Mouse (Mus musculus) Muller cell, postnatal 12 days (primary cell): Measurements from ENCODE around the gene Alox15.
A peak's percentile ranks its signal among the peaks of the same experiment; 100 is the strongest.
"Not testable (repeated sequence)": the region's sequence is repeated elsewhere in the genome, so short reads cannot be mapped to it uniquely, and the experiment has no call there.

Experiments
- DNase-seq: peaks from one replicate; pipeline ENCODE4 v3.0.0-alpha.2; 2015; ENCODE audit errors: inconsistent ontology term

The Alox15 gene

GRCm38 (mm10) chr11:70351868-70352267 lies at the start of gene Alox15:
Alox15 (minus strand) TSS chr11:70352031.
- no peak for DNase-seq

GRCm38 (mm10) chr11:70389421-70389820 lies 37.6 kb upstream of the Alox15 start:
- no peak for DNase-seq

- no peak for DNase-seq
Observed at GRCm38 (mm10) chr11:70387436-70387835, 35.6 kb upstream of the Alox15 start.

DNA sequence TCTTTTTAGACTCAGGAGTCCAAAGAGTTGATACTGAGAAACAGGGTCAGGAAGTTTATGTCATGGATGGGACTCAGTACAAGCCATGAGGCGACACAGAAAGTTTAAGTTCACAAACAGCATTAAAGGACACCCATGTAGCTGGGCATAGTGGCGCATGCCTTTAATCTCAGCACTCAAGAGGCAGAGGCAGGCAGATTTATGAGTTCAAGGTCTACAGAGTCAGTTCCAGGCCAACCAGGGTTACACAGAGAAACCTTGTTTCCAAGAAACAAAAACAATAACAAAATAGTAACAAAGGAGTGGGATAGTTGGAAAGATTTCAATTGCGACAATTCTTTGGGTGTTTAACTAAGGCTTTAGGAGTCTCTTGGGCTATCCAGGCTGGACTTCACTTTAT lies 32.3 kb upstream of the Alox15 start:
- no peak for DNase-seq

DNA sequence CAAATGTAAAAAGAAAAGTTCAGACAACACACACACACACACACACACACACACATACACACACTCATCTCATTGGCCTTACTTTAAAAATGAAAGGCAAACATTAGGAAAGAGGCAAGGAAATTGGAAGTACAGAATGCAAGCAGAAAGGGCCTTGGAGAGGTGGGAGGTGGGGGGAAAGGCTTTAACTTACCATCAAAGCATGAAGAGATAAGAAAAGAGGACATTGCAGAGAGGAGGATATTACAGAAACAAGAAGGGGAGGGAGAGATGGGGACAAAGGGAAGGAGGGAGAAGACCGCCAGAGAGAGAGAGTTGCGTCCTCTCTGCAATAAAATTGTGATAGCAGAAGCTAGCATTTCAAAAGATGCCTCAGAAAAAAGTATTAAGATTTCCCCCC lies 29.5 kb upstream of the Alox15 start:
- DNase-seq: no peak

DNA sequence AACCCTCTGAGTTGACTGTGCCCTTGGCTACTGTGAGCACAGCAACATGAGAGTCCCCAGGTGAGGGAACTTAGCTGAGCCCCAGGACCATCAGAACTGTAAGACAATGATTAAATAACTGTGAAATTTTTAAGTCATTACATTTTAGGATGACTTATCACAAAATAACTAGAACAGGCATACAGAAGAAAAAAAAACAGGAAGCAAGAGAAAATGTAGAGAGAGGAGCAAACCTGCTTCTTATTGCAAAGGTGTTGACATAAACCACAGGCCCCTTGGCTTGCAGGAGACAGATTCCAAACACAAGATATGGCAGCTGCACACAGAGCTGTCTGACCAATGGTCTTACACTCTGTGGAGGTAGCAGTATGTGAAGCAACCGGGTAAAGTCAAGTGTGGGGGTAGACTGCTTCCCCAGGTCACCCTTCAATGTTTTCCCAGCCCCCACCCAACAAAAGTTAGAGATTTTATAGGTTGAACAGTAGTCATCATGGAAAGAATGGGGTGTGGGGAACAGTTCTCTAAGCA lies 28.7 kb upstream of the Alox15 start:
- no peak for DNase-seq

- no peak for DNase-seq
Observed at GRCm38 (mm10) chr11:70376054-70376453, 24.2 kb upstream of the Alox15 start.

DNA sequence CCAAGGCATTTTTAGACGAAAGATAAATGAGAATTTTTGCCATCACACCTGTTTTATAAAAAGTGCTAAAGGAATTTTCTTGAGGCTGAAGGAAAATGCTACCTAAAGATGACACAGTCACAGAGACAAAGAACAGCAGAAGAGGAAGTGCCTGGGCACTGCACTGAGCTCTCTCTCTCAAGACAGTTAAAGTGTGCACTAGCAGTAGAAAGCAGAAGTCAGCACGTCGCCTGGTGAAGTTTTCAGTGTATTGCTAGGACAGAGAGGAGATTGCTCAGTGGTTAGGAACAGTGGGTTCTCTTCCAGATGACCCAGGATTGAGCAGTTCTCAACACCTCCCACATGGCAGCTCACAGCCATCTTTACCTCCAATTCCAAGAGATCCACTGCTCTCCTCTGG lies 22.5 kb upstream of the Alox15 start:
- no peak for DNase-seq

GRCm38 (mm10) chr11:70372849-70373557 lies 21.2 kb upstream of the Alox15 start:
- no peak for DNase-seq

- DNase-seq: no peak
Observed at GRCm38 (mm10) chr11:70372396-70372795, 20.6 kb upstream of the Alox15 start.

DNA sequence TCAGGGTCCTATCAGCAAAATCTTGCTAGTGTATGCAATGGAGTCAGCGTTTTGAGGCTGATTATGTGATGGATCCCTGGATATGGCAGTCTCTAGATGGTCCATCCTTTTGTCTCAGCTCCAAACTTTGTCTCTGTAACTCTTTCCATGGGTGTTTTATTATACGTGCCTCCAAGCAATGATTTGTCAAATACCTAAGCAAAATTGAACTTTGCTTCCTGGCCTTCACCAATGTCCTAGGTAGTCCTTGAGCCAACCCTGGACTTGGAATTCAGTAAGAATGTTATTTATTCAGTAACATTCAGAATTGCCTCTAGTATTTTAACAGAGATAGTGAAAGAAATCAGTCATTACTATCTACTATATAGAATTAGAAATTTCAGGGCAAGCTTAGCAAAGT lies 16.8 kb upstream of the Alox15 start:
- not testable (repeated sequence) for DNase-seq

DNA sequence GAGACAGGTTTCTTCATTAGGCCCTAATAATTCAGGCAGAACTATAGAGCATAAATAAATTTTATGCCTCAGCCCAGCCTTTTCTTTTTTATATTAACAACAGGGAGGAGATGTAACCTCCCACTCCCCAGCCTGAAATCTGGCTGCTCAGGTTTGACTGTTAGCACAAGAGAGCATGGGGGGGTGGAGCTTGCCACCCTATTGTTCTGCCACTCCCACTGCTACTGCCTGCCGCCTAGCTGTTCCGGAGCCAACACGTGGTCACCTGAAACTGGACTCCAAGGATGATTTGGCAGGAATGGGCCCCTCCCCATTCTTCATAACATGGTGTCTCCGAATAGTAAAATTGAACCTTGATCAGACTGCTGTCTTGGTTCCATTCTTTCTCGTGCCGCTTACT lies 15.9 kb upstream of the Alox15 start:
- not testable (repeated sequence) for DNase-seq

- no peak for DNase-seq
Observed at GRCm38 (mm10) chr11:70348630-70349029, 3.2 kb downstream of the Alox15 start.

DNA sequence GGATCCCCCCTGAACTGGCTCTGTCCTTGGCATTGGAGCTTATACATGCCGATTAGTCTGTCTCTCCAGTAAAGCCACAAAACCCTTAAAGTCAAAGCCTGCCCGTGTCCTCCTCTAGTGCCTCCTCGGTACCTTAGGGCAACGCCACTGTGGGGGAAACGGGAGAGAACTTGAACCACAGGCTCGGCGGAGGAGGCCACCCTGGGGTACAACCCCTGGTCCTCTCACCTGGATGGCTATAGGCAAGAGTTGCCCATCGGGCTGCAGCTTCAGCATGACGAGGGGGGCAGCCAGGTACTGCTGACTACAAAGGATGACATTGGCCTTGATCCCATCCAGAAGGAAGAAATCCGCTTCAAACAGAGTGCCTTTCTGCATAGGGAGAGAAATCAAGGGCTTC lies 4.0 kb downstream of the Alox15 start:
- no peak for DNase-seq

GRCm38 (mm10) chr11:70345546-70345945 lies 6.3 kb downstream of the Alox15 start:
- DNase-seq: no peak

DNA sequence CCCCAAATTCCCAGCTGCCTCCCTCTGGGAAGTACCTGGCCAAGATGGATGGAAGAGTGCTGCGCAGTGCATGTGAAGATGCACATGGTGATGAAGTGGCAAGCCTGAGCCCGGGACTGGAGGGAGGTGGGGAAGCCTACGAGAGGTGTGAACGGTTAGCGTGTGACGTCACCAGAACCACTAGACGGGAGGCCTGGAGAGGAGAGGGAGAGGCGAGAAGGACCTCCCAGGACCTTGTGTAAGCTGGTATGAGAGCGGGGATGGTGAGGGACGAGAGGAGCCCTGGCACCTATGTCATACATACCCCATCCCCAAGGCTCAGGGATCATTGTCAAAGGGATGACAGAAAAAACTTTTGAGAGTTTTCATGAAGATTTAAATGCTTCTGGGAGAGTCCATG lies 6.8 kb downstream of the Alox15 start:
- no peak for DNase-seq

DNA sequence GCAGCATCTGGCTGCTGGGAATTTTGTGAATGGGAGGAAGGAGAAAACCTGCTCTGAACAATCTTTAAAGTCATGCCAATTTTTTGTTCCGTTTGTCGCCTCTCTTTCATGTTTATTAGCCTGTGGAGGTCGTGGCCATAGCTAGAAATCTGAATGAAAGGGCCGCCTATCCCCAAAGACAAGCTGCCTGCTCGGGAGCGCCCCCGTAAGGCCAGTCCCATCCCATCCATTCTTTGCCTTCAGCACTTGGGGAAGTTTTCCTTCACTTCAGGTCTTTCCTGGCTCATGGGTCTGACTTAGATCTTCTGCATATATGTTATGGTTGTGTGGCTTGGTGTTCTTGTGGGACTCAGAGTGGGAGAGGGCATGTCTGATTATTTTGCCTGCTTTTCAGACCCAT lies 12.3 kb downstream of the Alox15 start:
- no peak for DNase-seq

DNA sequence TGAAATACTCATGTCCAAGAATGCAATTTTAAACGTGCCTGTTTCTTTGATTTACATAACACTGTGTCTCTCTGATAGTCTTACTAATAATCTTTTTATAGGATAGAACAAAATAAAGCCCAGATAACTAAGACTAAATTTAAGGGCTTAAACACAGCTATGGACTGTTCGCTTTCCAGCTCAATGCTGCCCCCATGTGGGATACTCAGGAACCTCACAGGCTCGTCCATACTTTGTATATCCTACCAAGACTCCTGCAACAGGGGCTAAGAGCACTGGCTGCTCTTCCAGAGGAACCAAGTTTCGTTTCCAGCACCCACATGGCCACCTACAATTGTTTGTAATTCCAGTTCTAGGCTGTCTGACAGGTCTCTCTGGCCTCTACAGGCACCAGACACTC lies 17.4 kb downstream of the Alox15 start:
- peak; percentile 36 for DNase-seq

GRCm38 (mm10) chr11:70324726-70325125 lies 27.1 kb downstream of the Alox15 start:
- peak; percentile 52 for DNase-seq

DNA sequence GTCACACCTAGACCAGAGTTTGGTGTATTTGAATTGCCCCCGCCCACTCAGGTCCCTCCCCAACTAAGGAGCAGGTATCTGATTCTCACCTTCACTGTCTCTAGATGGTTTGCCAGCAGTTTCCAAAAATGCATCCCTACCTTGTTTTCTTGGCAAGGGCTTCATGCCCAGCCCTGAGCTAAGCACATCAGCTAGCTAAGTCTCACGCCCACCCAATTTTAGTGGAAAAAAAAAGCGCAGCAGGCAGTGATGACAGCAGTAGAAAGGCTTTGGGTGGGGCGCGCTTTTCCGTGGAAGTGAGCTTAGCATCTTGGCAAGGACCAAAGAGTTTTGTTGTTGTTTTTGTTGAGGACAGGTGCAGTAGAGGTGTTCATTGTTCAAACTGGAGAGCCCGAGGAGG lies 29.3 kb downstream of the Alox15 start, which contains the start of gene Alox12e:
TSS of gene Alox12e (minus strand) at position 101 of the 400 bp plus-strand sequence.
- DNase-seq: no peak

DNA sequence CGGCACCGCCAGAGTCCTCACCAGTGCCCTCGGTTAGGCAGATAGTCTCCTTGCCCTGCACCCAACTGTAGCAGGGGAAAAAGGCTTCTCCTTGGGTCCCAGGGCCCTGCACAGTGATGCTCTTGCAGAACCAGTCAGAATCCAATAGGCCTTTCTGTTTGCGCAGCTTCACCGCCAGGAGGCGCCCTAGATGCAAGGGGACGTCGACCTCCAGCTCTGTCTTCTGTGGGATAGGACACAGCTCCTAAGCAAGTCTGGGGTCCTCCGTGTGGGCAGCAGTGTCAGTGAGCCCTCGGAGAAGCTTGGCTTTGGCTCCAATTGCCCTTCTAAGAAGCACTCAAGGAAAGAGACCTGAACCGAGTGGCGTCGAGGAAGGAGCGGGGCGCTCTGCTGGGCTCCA lies 30.2 kb downstream of the Alox15 start:
- DNase-seq: peak; percentile 13

GRCm38 (mm10) chr11:70319614-70320013 lies 32.2 kb downstream of the Alox15 start:
- DNase-seq: no peak

DNA sequence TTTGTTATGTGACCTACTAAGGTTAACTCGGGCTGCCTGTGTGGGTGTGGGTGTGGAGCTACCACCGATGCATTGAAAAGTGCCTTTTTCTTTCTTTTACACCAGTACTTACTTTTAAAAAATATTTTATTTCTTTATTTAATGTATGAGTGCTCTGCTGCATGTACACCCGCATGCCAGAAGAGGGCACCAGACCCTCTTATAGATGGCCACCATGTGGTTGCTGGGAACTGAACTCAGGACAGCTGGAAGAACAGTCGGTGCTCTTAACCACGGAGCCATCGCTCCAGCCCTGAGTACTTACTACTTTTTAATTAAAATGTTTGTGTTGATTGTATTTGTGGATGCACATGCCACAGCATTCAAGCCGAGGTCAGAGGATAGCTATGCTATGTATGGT lies 38.0 kb downstream of the Alox15 start:
- DNase-seq: no peak

DNA sequence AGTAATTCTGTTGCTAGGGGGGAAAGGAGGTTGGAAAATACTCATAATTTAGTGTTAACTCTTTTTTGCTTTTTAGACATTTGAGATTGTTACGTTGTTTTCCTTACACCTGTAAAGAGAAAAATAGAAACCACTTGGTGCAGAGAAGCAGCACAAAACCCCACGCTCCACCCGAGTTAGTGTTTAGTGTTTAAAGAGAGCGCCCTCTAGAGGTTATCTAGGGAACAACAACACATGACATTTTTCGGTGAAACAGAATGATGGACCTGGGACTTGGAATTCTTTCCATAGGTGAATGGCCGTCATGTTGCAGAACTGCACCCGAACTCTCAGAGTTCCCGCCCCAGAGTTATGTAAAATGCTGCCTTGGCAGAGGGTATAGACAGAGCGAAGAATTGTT lies 42.5 kb downstream of the Alox15 start:
- DNase-seq: peak; percentile 9
